Mouse (Mus musculus): ENCODE measurements around the gene Pgp.

Gene Pgp

DNA sequence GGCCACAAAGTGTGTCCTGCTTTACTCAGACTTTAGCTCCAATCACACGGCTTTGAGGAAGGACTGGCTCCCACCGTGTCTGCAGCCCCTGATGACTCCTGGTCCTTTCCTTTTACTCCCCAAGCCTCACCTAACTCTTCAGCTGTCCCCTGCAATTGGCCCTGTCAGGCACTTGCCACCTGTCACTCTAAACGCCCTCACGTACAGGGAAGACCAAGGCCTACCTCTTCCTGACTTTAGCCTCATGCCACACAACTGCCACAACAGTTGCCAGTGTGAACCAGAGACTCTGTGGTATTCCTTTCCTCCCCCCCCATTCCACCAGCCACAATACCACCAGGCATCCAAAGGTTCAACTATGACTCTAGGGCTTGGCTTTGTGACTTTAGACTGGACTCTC, 50.3 kb downstream of the Pgp start:
- DNase-seq (ENCODE audit: low read depth, low spot score), result no peak
